Mouse (Mus musculus): ENCODE results near the gene Gna14. TPM values are rescaled to one million over a fixed set of nuclear protein-coding genes. Genes with fewer than 3 reads are reported as not detected.

Gene Gna14
- polyA plus RNA-seq, 1 experiment: 0.94 TPM

- no peaks in the 10 kb centered on the region for H3K27me3 ChIP-seq (ENCODE audit: control insufficient read depth, insufficient read depth, low read length, poor library complexity, severe bottlenecking)
- H3K9me3 ChIP-seq (replicated peaks; ENCODE audit: control insufficient read depth, insufficient read depth, low read length, poor library complexity, severe bottlenecking): no peaks in the 10 kb centered on the region
- TF ChIP-seq POLR2A (IDR thresholded peaks at IDR 0.05; ENCODE audit: insufficient read depth, low read length) (no peak), EP300 (IDR thresholded peaks at IDR 0.05; ENCODE audit: insufficient read depth, low read depth, low read length) (no peak), CTCF (IDR thresholded peaks at IDR 0.05; ENCODE audit: low read depth, low read length) (no peak)
- peak overlapping the region; percentile 75 for H3K27ac ChIP-seq (ENCODE audit: insufficient read depth, low read length)
- peak overlapping the region; percentile 38 for H3K9ac ChIP-seq (ENCODE audit: low read depth, poor library complexity, severe bottlenecking)
- peak overlapping the region; percentile 45 for H3K4me3 ChIP-seq (ENCODE audit: low read depth, low read length)
- H3K4me1 ChIP-seq (ENCODE audit: control insufficient read depth, insufficient read depth, low read length): peaks cover 2% of the 10 kb centered on the region
- no peaks in the 10 kb centered on the region for H3K36me3 ChIP-seq (ENCODE audit: control insufficient read depth, insufficient read depth, low read length, poor library complexity, severe bottlenecking)
These were observed 55.2 kb downstream of the Gna14 start for GRCm38 (mm10) chr19:16490756-16491155.

- H3K27ac ChIP-seq (ENCODE audit: insufficient read depth, low read length): peak overlapping the region; percentile 82
- H3K9ac ChIP-seq (ENCODE audit: low read depth, poor library complexity, severe bottlenecking): no peak overlapping the region
- H3K27me3 ChIP-seq (ENCODE audit: control insufficient read depth, insufficient read depth, low read length, poor library complexity, severe bottlenecking): no peaks in the 10 kb centered on the region
- H3K4me3 ChIP-seq (ENCODE audit: low read depth, low read length): no peak overlapping the region
- H3K4me1 ChIP-seq (ENCODE audit: control insufficient read depth, insufficient read depth, low read length): peaks cover 2% of the 10 kb centered on the region
- TF ChIP-seq CTCF (IDR thresholded peaks at IDR 0.05; ENCODE audit: low read depth, low read length) (no peak), POLR2A (IDR thresholded peaks at IDR 0.05; ENCODE audit: insufficient read depth, low read length) (no peak), EP300 (IDR thresholded peaks at IDR 0.05; ENCODE audit: insufficient read depth, low read depth, low read length) (peak; percentile 72)
- H3K9me3 ChIP-seq (replicated peaks; ENCODE audit: control insufficient read depth, insufficient read depth, low read length, poor library complexity, severe bottlenecking): no peaks in the 10 kb centered on the region; the same call in 1 of the 2 replicates
- no peaks in the 10 kb centered on the region for H3K36me3 ChIP-seq (ENCODE audit: control insufficient read depth, insufficient read depth, low read length, poor library complexity, severe bottlenecking)
These were observed 55.9 kb downstream of the Gna14 start for GRCm38 (mm10) chr19:16491497-16491896.

- H3K9me3 ChIP-seq (replicated peaks; ENCODE audit: control insufficient read depth, insufficient read depth, low read length, poor library complexity, severe bottlenecking): no peaks in the 10 kb centered on the region; the same call in 1 of the 2 replicates
- TF ChIP-seq CTCF (IDR thresholded peaks at IDR 0.05; ENCODE audit: low read depth, low read length): no peak
- TF ChIP-seq POLR2A (IDR thresholded peaks at IDR 0.05; ENCODE audit: insufficient read depth, low read length): no peak
- no peak for TF ChIP-seq EP300 (IDR thresholded peaks at IDR 0.05; ENCODE audit: insufficient read depth, low read depth, low read length)
- no peak overlapping the region for H3K4me3 ChIP-seq (ENCODE audit: low read depth, low read length)
- no peaks in the 10 kb centered on the region for H3K36me3 ChIP-seq (ENCODE audit: control insufficient read depth, insufficient read depth, low read length, poor library complexity, severe bottlenecking)
- H3K4me1 ChIP-seq (ENCODE audit: control insufficient read depth, insufficient read depth, low read length): no peaks in the 10 kb centered on the region
- H3K27ac ChIP-seq (ENCODE audit: insufficient read depth, low read length): peak overlapping the region; percentile 82
- no peaks in the 10 kb centered on the region for H3K27me3 ChIP-seq (ENCODE audit: control insufficient read depth, insufficient read depth, low read length, poor library complexity, severe bottlenecking)
- no peak overlapping the region for H3K9ac ChIP-seq (ENCODE audit: low read depth, poor library complexity, severe bottlenecking)
These were observed 56.9 kb downstream of the Gna14 start for GRCm38 (mm10) chr19:16492453-16492852.

DNA sequence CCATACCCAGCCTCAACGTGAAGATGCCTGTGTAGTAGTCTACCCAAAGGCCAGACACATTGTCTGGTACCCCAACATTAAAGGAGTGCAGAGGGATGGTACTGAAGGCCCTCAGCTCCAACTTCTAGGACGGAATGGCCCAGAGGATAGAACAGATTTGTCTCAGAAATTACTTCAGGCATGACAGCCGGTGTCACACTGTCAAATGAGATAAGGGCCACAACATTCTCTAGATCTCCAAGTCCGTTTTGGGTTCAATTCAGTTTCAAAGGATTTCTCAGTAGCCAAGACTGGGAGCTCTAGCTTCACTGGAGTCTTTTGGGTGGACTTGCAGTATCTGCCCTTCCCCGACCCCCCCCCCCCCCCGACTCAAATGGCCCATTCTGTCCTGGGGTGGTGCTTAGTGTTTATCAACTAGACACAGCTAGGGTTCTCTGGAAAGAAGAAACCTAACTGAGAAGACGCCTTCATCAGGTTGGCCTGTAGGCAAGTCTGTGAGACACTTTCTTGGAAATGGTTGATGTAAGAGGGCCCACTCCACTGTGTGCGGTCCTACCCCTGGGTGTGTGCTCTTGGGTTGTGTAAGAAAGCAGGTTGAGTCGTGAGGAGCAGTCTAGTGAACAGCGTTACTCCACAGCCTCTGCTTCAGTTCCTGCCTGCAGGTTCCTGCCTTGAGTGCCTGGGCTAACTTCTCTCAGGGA is 59.4 kb downstream of the Gna14 start:
- Histone ChIP-seq H3K27me3 (ENCODE audit: control insufficient read depth, insufficient read depth, low read length, poor library complexity, severe bottlenecking) (no peaks in the 10 kb centered on the region), H3K27ac (ENCODE audit: insufficient read depth, low read length) (no peak overlapping the region), H3K4me1 (ENCODE audit: control insufficient read depth, insufficient read depth, low read length) (no peaks in the 10 kb centered on the region), H3K9ac (ENCODE audit: low read depth, poor library complexity, severe bottlenecking) (no peak overlapping the region), H3K36me3 (ENCODE audit: control insufficient read depth, insufficient read depth, low read length, poor library complexity, severe bottlenecking) (no peaks in the 10 kb centered on the region), H3K4me3 (ENCODE audit: low read depth, low read length) (no peak overlapping the region), H3K9me3 (replicated peaks; ENCODE audit: control insufficient read depth, insufficient read depth, low read length, poor library complexity, severe bottlenecking) (peaks cover 16% of the 10 kb centered on the region)
- TF ChIP-seq EP300 (IDR thresholded peaks at IDR 0.05; ENCODE audit: insufficient read depth, low read depth, low read length): no peak
- no peak for TF ChIP-seq POLR2A (IDR thresholded peaks at IDR 0.05; ENCODE audit: insufficient read depth, low read length)
- TF ChIP-seq CTCF (IDR thresholded peaks at IDR 0.05; ENCODE audit: low read depth, low read length): no peak

DNA sequence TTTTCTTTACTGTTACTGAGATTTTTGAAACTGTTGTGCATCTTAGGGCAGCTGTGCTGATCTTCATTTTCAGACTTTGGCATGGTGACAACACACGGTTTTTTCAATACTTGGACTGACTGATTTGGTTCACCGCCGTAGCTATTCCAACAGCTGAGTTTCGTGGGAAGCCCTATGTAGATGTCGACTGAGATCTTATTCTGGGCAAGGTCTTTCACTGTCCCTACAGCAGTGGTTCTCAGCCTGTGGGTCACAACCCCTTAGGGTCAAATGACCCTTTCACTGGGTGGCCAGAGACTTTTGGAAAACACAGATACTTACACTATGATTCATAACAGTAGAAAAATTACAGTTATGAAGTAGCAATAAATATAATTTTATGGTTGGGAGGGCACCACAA is 60.5 kb downstream of the Gna14 start:
- Histone ChIP-seq H3K4me3 (ENCODE audit: low read depth, low read length) (no peak overlapping the region), H3K9me3 (replicated peaks; ENCODE audit: control insufficient read depth, insufficient read depth, low read length, poor library complexity, severe bottlenecking) (peaks cover 16% of the 10 kb centered on the region)

DNA sequence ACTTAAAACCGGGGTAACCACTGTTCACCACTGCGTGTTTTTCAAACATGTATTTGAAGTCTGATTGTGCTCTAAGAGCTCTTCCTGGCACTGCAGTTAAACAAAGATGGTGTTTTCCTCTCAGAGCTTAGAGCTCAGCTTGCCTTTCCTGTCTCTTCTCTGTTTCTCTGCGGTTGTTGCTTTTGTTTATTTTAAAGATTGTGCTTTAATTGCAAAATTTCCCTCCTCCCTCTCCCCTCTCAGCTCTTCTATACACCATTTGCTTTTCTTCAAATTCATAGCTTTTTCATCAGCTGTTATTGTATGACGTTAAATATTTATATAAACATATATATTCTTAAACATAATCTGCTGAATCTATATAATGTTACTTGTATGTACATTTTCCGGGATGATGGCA is 66.5 kb downstream of the Gna14 start:
- no peak for TF ChIP-seq POLR2A (IDR thresholded peaks at IDR 0.05; ENCODE audit: insufficient read depth, low read length)
- no peak for TF ChIP-seq EP300 (IDR thresholded peaks at IDR 0.05; ENCODE audit: insufficient read depth, low read depth, low read length)
- no peak for TF ChIP-seq CTCF (IDR thresholded peaks at IDR 0.05; ENCODE audit: low read depth, low read length)
- Histone ChIP-seq H3K27me3 (ENCODE audit: control insufficient read depth, insufficient read depth, low read length, poor library complexity, severe bottlenecking) (no peaks in the 10 kb centered on the region), H3K27ac (ENCODE audit: insufficient read depth, low read length) (no peak overlapping the region)

More for the DNA sequence above, 60.5 kb downstream of the Gna14 start:
- Histone ChIP-seq H3K27ac (ENCODE audit: insufficient read depth, low read length) (no peak overlapping the region), H3K4me1 (ENCODE audit: control insufficient read depth, insufficient read depth, low read length) (no peaks in the 10 kb centered on the region), H3K9ac (ENCODE audit: low read depth, poor library complexity, severe bottlenecking) (no peak overlapping the region), H3K27me3 (ENCODE audit: control insufficient read depth, insufficient read depth, low read length, poor library complexity, severe bottlenecking) (no peaks in the 10 kb centered on the region), H3K36me3 (ENCODE audit: control insufficient read depth, insufficient read depth, low read length, poor library complexity, severe bottlenecking) (no peaks in the 10 kb centered on the region)
- TF ChIP-seq CTCF (IDR thresholded peaks at IDR 0.05; ENCODE audit: low read depth, low read length) (no peak), POLR2A (IDR thresholded peaks at IDR 0.05; ENCODE audit: insufficient read depth, low read length) (no peak), EP300 (IDR thresholded peaks at IDR 0.05; ENCODE audit: insufficient read depth, low read depth, low read length) (no peak)

More for the DNA sequence above, 66.5 kb downstream of the Gna14 start:
- Histone ChIP-seq H3K4me3 (ENCODE audit: low read depth, low read length) (no peak overlapping the region), H3K4me1 (ENCODE audit: control insufficient read depth, insufficient read depth, low read length) (no peaks in the 10 kb centered on the region), H3K36me3 (ENCODE audit: control insufficient read depth, insufficient read depth, low read length, poor library complexity, severe bottlenecking) (no peaks in the 10 kb centered on the region), H3K9ac (ENCODE audit: low read depth, poor library complexity, severe bottlenecking) (no peak overlapping the region), H3K9me3 (replicated peaks; ENCODE audit: control insufficient read depth, insufficient read depth, low read length, poor library complexity, severe bottlenecking) (peaks cover 16% of the 10 kb centered on the region)
